Mouse (Mus musculus) midbrain, embryonic 11.5 days (tissue): ENCODE measurements around the gene E4f1. TPM values are rescaled to one million over a fixed set of nuclear protein-coding genes. Genes with fewer than 3 reads are reported as not detected.
"Not testable (repeated sequence)": the region's sequence is repeated elsewhere in the genome, so short reads cannot be mapped to it uniquely, and the experiment has no call there.

Experiments used
- ATAC-seq: fragments of 200-750 bp; cut with Nextera tagmentation; 2 replicates; pipeline ENCODE4 v1.8.0; 2017; ENCODE audit warnings: moderate TSS enrichment, moderate library complexity; ENCODE audit not compliant: low FRiP score
- DNase-seq: peaks from one replicate; pipeline ENCODE4 v3.0.0; 2015; ENCODE audit warnings: low spot score; ENCODE audit errors: missing footprints
- H3K27ac ChIP-seq: fragments of 300-500 bp; sonication (generic); 2 replicates; pipeline ENCODE4 v1.5.1; 2014; ENCODE audit warnings: low read depth, low read length
- H3K27me3 ChIP-seq: fragments of 300-500 bp; sonication (generic); 2 replicates; pipeline ENCODE4 v1.6.1; 2014; ENCODE audit warnings: mild to moderate bottlenecking, low read length, moderate library complexity, mixed read lengths; ENCODE audit not compliant: control insufficient read depth, insufficient read depth
- H3K36me3 ChIP-seq: fragments of 300-500 bp; sonication (generic); 2 replicates; pipeline ENCODE4 v1.6.1; 2014; ENCODE audit warnings: mild to moderate bottlenecking, low read length, moderate library complexity, mixed read lengths; ENCODE audit not compliant: control insufficient read depth, insufficient read depth
- H3K4me1 ChIP-seq: fragments of 300-500 bp; sonication (generic); 2 replicates; pipeline ENCODE4 v1.6.1; 2014; ENCODE audit warnings: low read length; ENCODE audit not compliant: control insufficient read depth, insufficient read depth
- H3K4me2 ChIP-seq: fragments of 300-500 bp; sonication (generic); 2 replicates; pipeline ENCODE4 v1.6.1; 2014; ENCODE audit warnings: mild to moderate bottlenecking, moderate library complexity
- H3K4me3 ChIP-seq: fragments of 300-500 bp; sonication (generic); 2 replicates; pipeline ENCODE4 v1.5.1; 2014; ENCODE audit warnings: low read depth, low read length
- H3K9ac ChIP-seq: fragments of 300-500 bp; sonication (generic); 2 replicates; pipeline ENCODE4 v1.6.1; 2014; ENCODE audit warnings: low read length
- H3K9me3 ChIP-seq: fragments of 300-500 bp; sonication (generic); 2 replicates; pipeline ENCODE4 v1.6.1; 2016; ENCODE audit warnings: low read length; ENCODE audit not compliant: control insufficient read depth
- WGBS: fragments of 180-500 bp; shearing (Covaris S2); extraction: QIAGEN DNeasy Blood & Tissue Kit; methylation state at CpG from one replicate; pipeline ENCODE4 v1.1.7; 2014; 5-methylcytosine and 5-hydroxymethylcytosine counted together
- polyA plus RNA-seq: library from polyadenylated mRNA; unstranded; fragments of >200 nt; fragmentation: Nextera tagmentation; extraction: Ambion mirVana; gene quantifications from 2 replicates; pipeline ENCODE4 v1.2.1, GENCODE M21; 2014

The E4f1 gene
- polyA plus RNA-seq, 1 experiment from 2014 or later: 14.7 TPM

GRCm38 (mm10) chr17:24468636-24469246 lies 1.4 kb downstream of the E4f1 start:
- peaks cover 20% of the 10 kb centered on the region for H3K4me1 ChIP-seq
- WGBS: 94% methylated on average over 5 of the region's 5 CpGs
- ATAC-seq (no peak), DNase-seq (no peak)
- H3K27me3 ChIP-seq: no peaks in the 10 kb centered on the region
- H3K36me3 ChIP-seq: no peaks in the 10 kb centered on the region
- no peak overlapping the region for H3K4me3 ChIP-seq
- no peaks in the 10 kb centered on the region for H3K9me3 ChIP-seq
- H3K9ac ChIP-seq: no peak overlapping the region
- no peak overlapping the region for H3K4me2 ChIP-seq
- H3K27ac ChIP-seq: no peak overlapping the region

- no peak overlapping the region for H3K4me2 ChIP-seq
- no peaks in the 10 kb centered on the region for H3K9me3 ChIP-seq
- H3K27me3 ChIP-seq: no peaks in the 10 kb centered on the region
- DNase-seq (peak; percentile 70), ATAC-seq (no peak)
- H3K36me3 ChIP-seq: no peaks in the 10 kb centered on the region
- H3K9ac ChIP-seq: no peak overlapping the region
- no peak overlapping the region for H3K27ac ChIP-seq
- H3K4me3 ChIP-seq: no peak overlapping the region
- no peaks in the 10 kb centered on the region for H3K4me1 ChIP-seq
- 62% methylated on average over 6 of the region's 6 CpGs for WGBS
Observed at GRCm38 (mm10) chr17:24463374-24464133, 6.6 kb downstream of the E4f1 start.

- Histone ChIP-seq H3K4me3 (no peak overlapping the region), H3K27ac (no peak overlapping the region), H3K4me1 (no peaks in the 10 kb centered on the region), H3K9me3 (no peaks in the 10 kb centered on the region), H3K9ac (no peak overlapping the region), H3K4me2 (no peak overlapping the region), H3K27me3 (no peaks in the 10 kb centered on the region), H3K36me3 (no peaks in the 10 kb centered on the region)
- DNase-seq (no peak), ATAC-seq (no peak)
- 82% methylated on average over 1 of the region's 1 CpGs for WGBS
Observed at GRCm38 (mm10) chr17:24462932-24463331, 7.2 kb downstream of the E4f1 start.

- H3K9ac ChIP-seq: no peak overlapping the region
- no peak for ATAC-seq
- no peaks in the 10 kb centered on the region for H3K4me1 ChIP-seq
- H3K27me3 ChIP-seq: no peaks in the 10 kb centered on the region
- no peak overlapping the region for H3K4me2 ChIP-seq
- H3K9me3 ChIP-seq: no peaks in the 10 kb centered on the region
- no peak for DNase-seq
- WGBS: 65% methylated on average over 2 of the region's 2 CpGs
- H3K36me3 ChIP-seq: no peaks in the 10 kb centered on the region
- no peak overlapping the region for H3K4me3 ChIP-seq
- no peak overlapping the region for H3K27ac ChIP-seq
Observed at GRCm38 (mm10) chr17:24461580-24461979, 8.5 kb downstream of the E4f1 start.

- H3K9me3 ChIP-seq, H3K27me3 ChIP-seq, ATAC-seq, H3K27ac ChIP-seq, H3K9ac ChIP-seq, DNase-seq, H3K36me3 ChIP-seq, H3K4me1 ChIP-seq: not testable (repeated sequence)
- H3K4me2 ChIP-seq: 0 out of 2 replicates have a peak overlapping the region, but pooled peaks have one; percentile 20
- WGBS: 51% methylated on average over 10 of the region's 10 CpGs
- H3K4me3 ChIP-seq: peak overlapping the region; percentile 73; the same call in 1 of the 2 replicates
Observed at GRCm38 (mm10) chr17:24455523-24456206, 14.4 kb downstream of the E4f1 start.

GRCm38 (mm10) chr17:24454756-24455522 lies 15.2 kb downstream of the E4f1 start:
- Histone ChIP-seq H3K4me1 (peaks cover 6% of the 10 kb centered on the region), H3K27me3 (no peaks in the 10 kb centered on the region), H3K4me2 (peak overlapping the region; percentile 55), H3K9me3 (no peaks in the 10 kb centered on the region), H3K9ac (peak overlapping the region; percentile 84), H3K4me3 (peak overlapping the region; percentile 73), H3K27ac (peak overlapping the region; percentile 74), H3K36me3 (peaks cover 3% of the 10 kb centered on the region; the same call in 1 of the 2 replicates)
- under 1% methylated on average over 58 of the region's 67 CpGs for WGBS
- peak; percentile 95 for ATAC-seq
- DNase-seq: peak; percentile 100

- ATAC-seq (no peak), DNase-seq (no peak)
- peak overlapping the region; percentile 73 for H3K4me3 ChIP-seq
- no peaks in the 10 kb centered on the region for H3K9me3 ChIP-seq
- peaks cover 7% of the 10 kb centered on the region; the same call in 1 of the 2 replicates for H3K36me3 ChIP-seq
- 11% methylated on average over 14 of the region's 14 CpGs for WGBS
- peak overlapping the region; percentile 55 for H3K4me2 ChIP-seq
- peak overlapping the region; percentile 74 for H3K27ac ChIP-seq
- H3K27me3 ChIP-seq: no peaks in the 10 kb centered on the region
- H3K4me1 ChIP-seq: peaks cover 6% of the 10 kb centered on the region
- peak overlapping the region; percentile 84 for H3K9ac ChIP-seq
Observed at GRCm38 (mm10) chr17:24454218-24454755, 15.8 kb downstream of the E4f1 start.

- DNase-seq (no peak), ATAC-seq (no peak)
- Histone ChIP-seq H3K9ac (no peak overlapping the region; the same call in 1 of the 2 replicates), H3K36me3 (peaks cover 9% of the 10 kb centered on the region; the same call in 1 of the 2 replicates), H3K4me1 (peaks cover 6% of the 10 kb centered on the region), H3K9me3 (no peaks in the 10 kb centered on the region), H3K4me2 (0 out of 2 replicates have a peak overlapping the region, but pooled peaks have one; percentile 55), H3K27me3 (no peaks in the 10 kb centered on the region), H3K27ac (no peak overlapping the region), H3K4me3 (no peak overlapping the region)
- WGBS: 100% methylated on average over 2 of the region's 2 CpGs
Observed at GRCm38 (mm10) chr17:24453372-24453771, 16.7 kb downstream of the E4f1 start.
